Mouse (Mus musculus) stomach, postnatal 0 days (tissue): ENCODE measurements around the gene Srr. TPM values are rescaled to one million over a fixed set of nuclear protein-coding genes. Genes with fewer than 3 reads are reported as not detected.
A peak's percentile ranks its signal among the peaks of the same experiment; 100 is the strongest.

Experiments
- ATAC-seq: fragments of 200-750 bp; cut with Nextera tagmentation; 2 replicates; pipeline ENCODE4 v1.8.0; 2017; ENCODE audit not compliant: low FRiP score, low TSS enrichment
- DNase-seq: peaks from one replicate; pipeline ENCODE4 v3.0.0-alpha.2; 2016; ENCODE audit warnings: low spot score
- H3K27ac ChIP-seq: fragments of 300-500 bp; sonication (generic); replicated peaks from 2 replicates; pipeline ENCODE4 v1.5.1; 2014; ENCODE audit warnings: mild to moderate bottlenecking, control low read depth
- H3K27me3 ChIP-seq: fragments of 300-500 bp; sonication (generic); 2 replicates; pipeline ENCODE4 v1.6.1; 2014; ENCODE audit warnings: low read length; ENCODE audit not compliant: control insufficient read depth, insufficient read depth
- H3K36me3 ChIP-seq: fragments of 300-500 bp; sonication (generic); 2 replicates; pipeline ENCODE4 v1.6.1; 2014; ENCODE audit warnings: low read length, mixed read lengths; ENCODE audit not compliant: control insufficient read depth, insufficient read depth
- H3K4me1 ChIP-seq: fragments of 300-500 bp; sonication (generic); replicated peaks from 2 replicates; pipeline ENCODE4 v1.6.1; 2014; ENCODE audit warnings: antibody characterized with exemption; ENCODE audit not compliant: control insufficient read depth, insufficient read depth
- H3K4me2 ChIP-seq: fragments of 300-500 bp; sonication (generic); replicated peaks from 2 replicates; pipeline ENCODE4 v1.6.1; 2014; ENCODE audit warnings: low read depth, mild to moderate bottlenecking, control low read depth, moderate library complexity
- H3K4me3 ChIP-seq: fragments of 300-500 bp; sonication (generic); 2 replicates; pipeline ENCODE4 v1.5.1; 2014; ENCODE audit warnings: low read depth, low read length, control low read depth
- H3K9ac ChIP-seq: fragments of 300-500 bp; sonication (generic); 2 replicates; pipeline ENCODE4 v1.6.1; 2014; ENCODE audit warnings: mild to moderate bottlenecking, low read length, control low read depth, mixed read lengths
- H3K9me3 ChIP-seq: fragments of 300-500 bp; sonication (generic); 2 replicates; pipeline ENCODE4 v1.6.1; 2016; ENCODE audit warnings: low read length; ENCODE audit not compliant: control insufficient read depth
- CTCF ChIP-seq: IDR thresholded peaks from 2 replicates; pipeline ENCODE4 v1.5.1; 2016; ENCODE audit warnings: antibody characterized with exemption, low read depth, mild to moderate bottlenecking, moderate library complexity
- EP300 ChIP-seq: optimal IDR thresholded peaks from 2 replicates; pipeline ENCODE3; 2016; ENCODE audit warnings: antibody characterized with exemption
- WGBS: fragments of 180-500 bp; shearing (Covaris S2); extraction: QIAGEN DNeasy Blood & Tissue Kit; methylation state at CpG from one replicate; pipeline ENCODE4 v1.1.7; 2014; 5-methylcytosine and 5-hydroxymethylcytosine counted together
- polyA plus RNA-seq: library from polyadenylated mRNA; unstranded; fragments of >200 nt; fragmentation: Nextera tagmentation; extraction: Ambion mirVana; gene quantifications from 2 replicates; pipeline ENCODE4 v1.2.1, GENCODE M21; 2015

Srr gene
- polyA plus RNA-seq, 1 experiment from 2014 or later = 8.0 TPM

DNA sequence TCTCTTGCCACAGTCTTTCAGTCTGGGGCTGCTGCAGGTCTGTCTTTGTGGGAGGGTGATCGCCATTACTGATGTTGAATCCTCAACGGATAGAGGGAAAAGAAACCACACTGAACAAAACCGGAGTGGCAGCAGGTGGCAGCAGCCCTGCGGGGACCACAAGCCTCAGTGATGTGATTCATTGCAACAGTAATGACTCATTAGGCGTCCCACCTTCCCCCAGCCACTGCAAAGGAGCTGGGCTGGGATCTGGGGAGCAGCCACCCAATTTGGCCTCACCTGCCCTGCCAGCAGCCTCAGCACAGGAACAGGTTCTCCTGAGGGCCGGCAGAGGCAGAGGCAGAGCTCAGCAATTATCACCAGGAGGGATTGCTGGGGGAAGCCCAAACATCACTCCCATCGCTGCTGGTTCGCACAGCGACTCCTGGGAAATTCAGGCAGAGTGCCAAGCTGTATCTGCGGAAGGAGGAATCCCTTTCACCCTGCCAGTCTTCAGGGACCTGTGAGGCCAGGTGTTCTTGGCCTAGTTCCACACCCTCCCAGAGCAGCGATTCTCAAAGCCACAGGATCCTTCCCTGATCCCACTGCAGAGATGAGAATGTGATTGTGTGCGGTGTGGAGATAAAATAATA, 54.6 kb downstream of the Srr start:
- H3K9me3 ChIP-seq = no peaks in the 10 kb centered on the region
- H3K9ac ChIP-seq = no peak overlapping the region
- 20% methylated on average over 12 of the region's 12 CpGs for WGBS
- ATAC-seq = peak; percentile 78
- no peak overlapping the region for H3K4me2 ChIP-seq
- H3K36me3 ChIP-seq = no peaks in the 10 kb centered on the region
- no peak overlapping the region for H3K4me3 ChIP-seq
- peak overlapping the region; percentile 42 for H3K27ac ChIP-seq
- TF ChIP-seq EP300 = no peak
- TF ChIP-seq CTCF = peak; percentile 66
- peak; percentile 71 for DNase-seq
- H3K27me3 ChIP-seq = no peaks in the 10 kb centered on the region
- H3K4me1 ChIP-seq = no peaks in the 10 kb centered on the region

DNA sequence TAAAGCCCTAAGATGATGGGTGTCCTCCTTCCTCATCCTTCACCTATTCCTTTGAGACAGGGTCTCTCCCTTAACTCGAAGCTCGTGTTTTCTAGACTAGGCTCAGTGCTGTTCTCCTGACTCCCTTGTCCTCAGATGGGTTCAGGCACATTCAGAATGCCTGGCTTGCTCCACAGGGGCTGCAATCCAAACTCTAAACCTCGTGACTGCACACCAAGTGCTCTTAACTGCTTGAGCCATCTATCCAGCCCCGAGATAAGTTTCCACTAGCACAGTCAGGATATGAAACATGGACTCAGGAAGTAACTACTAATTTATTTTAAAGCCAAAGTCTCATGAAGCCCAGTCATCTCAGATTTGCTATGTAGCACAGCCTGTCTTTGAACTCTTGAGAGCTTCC, 55.2 kb downstream of the Srr start:
- no peak overlapping the region for H3K4me2 ChIP-seq
- H3K36me3 ChIP-seq = no peaks in the 10 kb centered on the region
- H3K9ac ChIP-seq = no peak overlapping the region
- H3K27ac ChIP-seq = peak overlapping the region; percentile 42; the same call in 1 of the 2 replicates
- H3K9me3 ChIP-seq = no peaks in the 10 kb centered on the region
- no peak for TF ChIP-seq CTCF
- TF ChIP-seq EP300 = no peak
- no peaks in the 10 kb centered on the region for H3K27me3 ChIP-seq
- 55% methylated on average over 4 of the region's 4 CpGs for WGBS
- DNase-seq (no peak), ATAC-seq (no peak)
- no peak overlapping the region for H3K4me3 ChIP-seq
- no peaks in the 10 kb centered on the region for H3K4me1 ChIP-seq

- H3K9ac ChIP-seq = no peak overlapping the region
- H3K27me3 ChIP-seq = no peaks in the 10 kb centered on the region
- no peak for ATAC-seq
- H3K27ac ChIP-seq = no peak overlapping the region
- H3K4me3 ChIP-seq = no peak overlapping the region
- no peak overlapping the region for H3K4me2 ChIP-seq
- H3K9me3 ChIP-seq = no peaks in the 10 kb centered on the region
- H3K4me1 ChIP-seq = no peaks in the 10 kb centered on the region
- WGBS = 82% methylated on average over 6 of the region's 6 CpGs
- no peak for DNase-seq
- no peaks in the 10 kb centered on the region for H3K36me3 ChIP-seq
- TF ChIP-seq CTCF (no peak), EP300 (no peak)
Measured at GRCm38 (mm10) chr11:74869603-74870002, 56.1 kb downstream of the Srr start.

DNA sequence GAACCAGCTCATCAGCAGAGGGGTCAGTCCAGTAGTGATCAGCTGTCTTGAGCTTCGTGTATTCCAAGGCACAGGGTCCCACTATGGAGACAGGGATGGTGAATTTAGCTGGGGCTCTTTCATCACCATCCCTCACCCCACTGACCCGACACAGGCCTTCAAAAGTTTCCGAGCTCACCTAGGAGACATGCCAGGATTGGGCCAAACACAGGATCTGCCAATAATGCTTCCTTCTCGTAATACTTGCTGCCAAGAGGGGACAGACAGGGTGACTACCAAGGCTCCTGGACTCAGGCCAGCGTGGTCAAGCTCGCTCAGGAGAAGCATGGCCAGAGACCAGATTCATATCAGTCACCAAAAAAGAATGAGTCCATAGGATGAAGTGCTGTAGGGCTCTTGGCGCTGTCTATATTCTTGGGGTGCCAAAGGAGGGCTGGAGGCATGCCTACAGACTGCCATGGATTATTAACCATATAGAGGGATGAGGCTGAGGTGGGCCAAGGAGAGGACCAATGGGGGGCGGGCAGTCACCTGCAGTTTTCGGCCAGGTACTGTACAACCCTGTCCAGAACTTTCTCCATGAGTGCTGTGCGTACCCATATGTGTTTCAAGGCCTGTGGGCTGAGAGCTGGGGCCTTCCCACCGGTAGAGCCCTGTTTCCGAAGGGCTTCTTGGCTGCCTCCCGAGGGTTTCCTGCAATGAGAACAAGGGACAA, 57.5 kb downstream of the Srr start:
- Histone ChIP-seq H3K4me1 (no peaks in the 10 kb centered on the region), H3K9ac (no peak overlapping the region), H3K9me3 (no peaks in the 10 kb centered on the region), H3K4me3 (no peak overlapping the region), H3K4me2 (no peak overlapping the region), H3K27me3 (no peaks in the 10 kb centered on the region), H3K27ac (no peak overlapping the region), H3K36me3 (no peaks in the 10 kb centered on the region; the same call in 1 of the 2 replicates)
- no peak for ATAC-seq
- no peak for DNase-seq
- WGBS = 89% methylated on average over 13 of the region's 13 CpGs
- no peak for TF ChIP-seq EP300
- no peak for TF ChIP-seq CTCF

DNA sequence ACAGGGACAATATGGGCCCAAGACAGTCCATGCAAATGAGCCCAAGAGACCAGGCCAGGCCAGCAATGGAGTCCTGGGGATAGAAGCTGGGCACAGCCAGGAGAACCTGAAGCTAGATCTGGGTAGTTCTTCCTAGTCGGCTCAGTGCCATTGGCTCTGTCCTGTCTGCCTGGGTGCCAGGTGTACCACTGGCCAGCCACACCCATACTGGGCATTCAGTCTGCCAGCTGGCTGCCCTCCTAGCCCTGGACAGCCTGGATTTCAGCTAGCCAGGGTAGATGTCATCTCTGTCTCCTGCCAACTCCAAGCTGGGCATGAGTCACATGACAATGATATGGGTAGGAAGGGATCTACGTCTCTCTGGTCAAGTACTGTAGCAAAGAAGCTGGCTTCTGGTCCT, 58.6 kb downstream of the Srr start:
- Histone ChIP-seq H3K4me3 (no peak overlapping the region), H3K27ac (peak overlapping the region; percentile 56), H3K27me3 (no peaks in the 10 kb centered on the region), H3K36me3 (no peaks in the 10 kb centered on the region; the same call in 1 of the 2 replicates), H3K4me2 (no peak overlapping the region), H3K9ac (no peak overlapping the region), H3K4me1 (no peaks in the 10 kb centered on the region), H3K9me3 (no peaks in the 10 kb centered on the region)
- ATAC-seq (peak; percentile 4; the same call in 1 of the 2 replicates), DNase-seq (no peak)
- WGBS = 82% methylated on average over 2 of the region's 2 CpGs
- TF ChIP-seq EP300 = no peak
- no peak for TF ChIP-seq CTCF

DNA sequence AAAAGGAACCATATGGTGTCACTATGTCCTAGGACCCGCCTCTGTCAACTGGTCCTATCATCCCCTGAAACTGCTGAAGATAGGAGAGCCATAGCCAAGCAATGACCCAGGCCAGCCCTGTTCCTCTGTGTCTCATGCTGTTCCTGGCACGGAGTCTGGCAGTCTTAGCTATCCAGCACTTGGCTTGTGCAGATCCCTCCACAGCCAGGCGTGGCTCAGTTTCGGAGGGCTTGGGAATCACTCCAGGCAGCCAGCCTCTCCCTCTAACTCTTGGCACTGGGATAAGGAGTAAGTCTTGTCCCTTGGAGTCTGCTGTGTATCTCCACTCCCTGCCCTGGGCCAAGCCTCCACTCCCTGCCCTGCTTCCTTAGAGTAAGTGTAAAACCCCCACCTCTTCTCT, 59.1 kb downstream of the Srr start:
- no peak overlapping the region for H3K4me3 ChIP-seq
- 48% methylated on average over 4 of the region's 4 CpGs for WGBS
- no peaks in the 10 kb centered on the region for H3K4me1 ChIP-seq
- TF ChIP-seq CTCF = no peak
- TF ChIP-seq EP300 = no peak
- H3K36me3 ChIP-seq = no peaks in the 10 kb centered on the region; the same call in 1 of the 2 replicates
- no peak overlapping the region for H3K9ac ChIP-seq
- ATAC-seq (peak; percentile 15; the same call in 1 of the 2 replicates), DNase-seq (no peak)
- H3K27me3 ChIP-seq = no peaks in the 10 kb centered on the region
- H3K27ac ChIP-seq = peak overlapping the region; percentile 56
- H3K4me2 ChIP-seq = no peak overlapping the region
- H3K9me3 ChIP-seq = no peaks in the 10 kb centered on the region
